Mouse (Mus musculus): ENCODE data around the gene Yipf3. TPM values are rescaled to one million over a fixed set of nuclear protein-coding genes. Genes with fewer than 3 reads are reported as not detected.

Yipf3 gene
- polyA plus RNA-seq, 1 experiment from 2014 or later, result 90.8 TPM

- Histone ChIP-seq H3K36me3 (ENCODE audit: control insufficient read depth, insufficient read depth, low read length) (peaks cover 82% of the 10 kb centered on the region), H3K4me1 (ENCODE audit: control insufficient read depth in 2 of 2, insufficient read depth in 2 of 2, low read length in 2 of 2) (peaks cover 13 to 17% of the 10 kb centered on the region in 2 experiments; a peak in 3 of 4 replicates), H3K4me2 (ENCODE audit: low read length) (no peak overlapping the region), H3K9ac (ENCODE audit: low read length) (no peak overlapping the region; the same call in 1 of the 2 replicates), H3K9me3 (ENCODE audit: control insufficient read depth, low read length) (no peaks in the 10 kb centered on the region), H3K27me3 (ENCODE audit: control insufficient read depth, insufficient read depth, low read length) (no peaks in the 10 kb centered on the region), H3K27ac (replicated peaks in 1 of 2; ENCODE audit: control insufficient read depth in 1 of 2, insufficient read depth in 1 of 2, low read depth in 2 of 2, low read length in 2 of 2) (no peak overlapping the region), H3K4me3 (ENCODE audit: control insufficient read depth in 1 of 2, insufficient read depth in 1 of 2, low read depth in 1 of 2, low read length in 2 of 2) (no peak overlapping the region)
- no peak for ATAC-seq (ENCODE audit: insufficient number of reproducible peaks, insufficient read depth, low FRiP score, low read depth)
- 78% methylated on average over 7 of the region's 7 CpGs for WGBS
Measured at GRCm38 (mm10) chr17:46267511-46267910, 19.6 kb downstream of the Yipf3 start.

GRCm38 (mm10) chr17:46268026-46268720, 20.3 kb downstream of the Yipf3 start:
- Histone ChIP-seq H3K9ac (ENCODE audit: low read length) (no peak overlapping the region; the same call in 1 of the 2 replicates), H3K4me1 (ENCODE audit: control insufficient read depth in 2 of 2, insufficient read depth in 2 of 2, low read length in 2 of 2) (peaks cover 15 to 23% of the 10 kb centered on the region in 2 experiments; a peak in 3 of 4 replicates), H3K36me3 (ENCODE audit: control insufficient read depth, insufficient read depth, low read length) (peaks cover 77% of the 10 kb centered on the region)

GRCm38 (mm10) chr17:46269771-46270534, 22.1 kb downstream of the Yipf3 start:
- H3K4me2 ChIP-seq (ENCODE audit: low read length), result no peak overlapping the region
- ATAC-seq (ENCODE audit: insufficient number of reproducible peaks, insufficient read depth, low FRiP score, low read depth), result no peak; the same call in 1 of the 2 replicates
- H3K36me3 ChIP-seq (ENCODE audit: control insufficient read depth, insufficient read depth, low read length), result peaks cover 69% of the 10 kb centered on the region
- H3K27me3 ChIP-seq (ENCODE audit: control insufficient read depth, insufficient read depth, low read length), result no peaks in the 10 kb centered on the region
- 81% methylated on average over 19 of the region's 19 CpGs for WGBS
- peaks cover 24 to 39% of the 10 kb centered on the region in 2 experiments for H3K4me1 ChIP-seq (ENCODE audit: control insufficient read depth in 2 of 2, insufficient read depth in 2 of 2, low read length in 2 of 2)
- no peak overlapping the region for H3K27ac ChIP-seq (replicated peaks in 1 of 2; ENCODE audit: control insufficient read depth in 1 of 2, insufficient read depth in 1 of 2, low read depth in 2 of 2, low read length in 2 of 2)
- H3K9me3 ChIP-seq (ENCODE audit: control insufficient read depth, low read length), result no peaks in the 10 kb centered on the region
- H3K4me3 ChIP-seq (ENCODE audit: control insufficient read depth in 1 of 2, insufficient read depth in 1 of 2, low read depth in 1 of 2, low read length in 2 of 2), result no peak overlapping the region
- H3K9ac ChIP-seq (ENCODE audit: low read length), result 0 out of 2 replicates have a peak overlapping the region, but pooled peaks have one; percentile 12

More at GRCm38 (mm10) chr17:46268026-46268720, 20.3 kb downstream of the Yipf3 start:
- Histone ChIP-seq H3K4me3 (ENCODE audit: control insufficient read depth in 1 of 2, insufficient read depth in 1 of 2, low read depth in 1 of 2, low read length in 2 of 2) (no peak overlapping the region), H3K27ac (replicated peaks in 1 of 2; ENCODE audit: control insufficient read depth in 1 of 2, insufficient read depth in 1 of 2, low read depth in 2 of 2, low read length in 2 of 2) (no peak overlapping the region), H3K9me3 (ENCODE audit: control insufficient read depth, low read length) (no peaks in the 10 kb centered on the region), H3K27me3 (ENCODE audit: control insufficient read depth, insufficient read depth, low read length) (no peaks in the 10 kb centered on the region), H3K4me2 (ENCODE audit: low read length) (no peak overlapping the region)
- WGBS, result 62% methylated on average over 10 of the region's 10 CpGs
- no peak for ATAC-seq (ENCODE audit: insufficient number of reproducible peaks, insufficient read depth, low FRiP score, low read depth)

GRCm38 (mm10) chr17:46272058-46272457, 24.2 kb downstream of the Yipf3 start:
- Histone ChIP-seq H3K27me3 (ENCODE audit: control insufficient read depth, insufficient read depth, low read length) (no peaks in the 10 kb centered on the region), H3K36me3 (ENCODE audit: control insufficient read depth, insufficient read depth, low read length) (peaks cover 55% of the 10 kb centered on the region), H3K27ac (replicated peaks in 1 of 2; ENCODE audit: control insufficient read depth in 1 of 2, insufficient read depth in 1 of 2, low read depth in 2 of 2, low read length in 2 of 2) (no peak overlapping the region), H3K4me2 (ENCODE audit: low read length) (no peak overlapping the region), H3K4me1 (ENCODE audit: control insufficient read depth in 2 of 2, insufficient read depth in 2 of 2, low read length in 2 of 2) (peaks cover 26 to 31% of the 10 kb centered on the region in 2 experiments), H3K4me3 (ENCODE audit: control insufficient read depth in 1 of 2, insufficient read depth in 1 of 2, low read depth in 1 of 2, low read length in 2 of 2) (no peak overlapping the region), H3K9me3 (ENCODE audit: control insufficient read depth, low read length) (no peaks in the 10 kb centered on the region), H3K9ac (ENCODE audit: low read length) (no peak overlapping the region)
- ATAC-seq (ENCODE audit: insufficient number of reproducible peaks, insufficient read depth, low FRiP score, low read depth), result no peak
- WGBS, result 78% methylated on average over 2 of the region's 2 CpGs

- H3K36me3 ChIP-seq (ENCODE audit: control insufficient read depth, insufficient read depth, low read length), result peaks cover 57% of the 10 kb centered on the region
- WGBS, result 73% methylated on average over 5 of the region's 5 CpGs
Measured at GRCm38 (mm10) chr17:46272675-46273074, 24.8 kb downstream of the Yipf3 start.

GRCm38 (mm10) chr17:46273803-46274236, 25.9 kb downstream of the Yipf3 start:
- H3K27ac ChIP-seq (replicated peaks in 1 of 2; ENCODE audit: control insufficient read depth in 1 of 2, insufficient read depth in 1 of 2, low read depth in 2 of 2, low read length in 2 of 2), result peak overlapping the region; percentile 46 to 75
- no peak overlapping the region for H3K9ac ChIP-seq (ENCODE audit: low read length)
- H3K9me3 ChIP-seq (ENCODE audit: control insufficient read depth, low read length), result no peaks in the 10 kb centered on the region
- no peaks in the 10 kb centered on the region for H3K27me3 ChIP-seq (ENCODE audit: control insufficient read depth, insufficient read depth, low read length)
- WGBS, result 19% methylated on average over 1 of the region's 1 CpGs
- 0 out of 2 replicates have a peak, but pooled peaks have one; percentile 8 for ATAC-seq (ENCODE audit: insufficient number of reproducible peaks, insufficient read depth, low FRiP score, low read depth)
- H3K4me3 ChIP-seq (ENCODE audit: control insufficient read depth in 1 of 2, insufficient read depth in 1 of 2, low read depth in 1 of 2, low read length in 2 of 2), result no peak overlapping the region
- peaks cover 61% of the 10 kb centered on the region for H3K36me3 ChIP-seq (ENCODE audit: control insufficient read depth, insufficient read depth, low read length)
- 0 out of 2 replicates have a peak overlapping the region, but pooled peaks have one; percentile 3 for H3K4me2 ChIP-seq (ENCODE audit: low read length)
- H3K4me1 ChIP-seq (ENCODE audit: control insufficient read depth in 2 of 2, insufficient read depth in 2 of 2, low read length in 2 of 2), result peaks cover 30 to 43% of the 10 kb centered on the region in 2 experiments

More at GRCm38 (mm10) chr17:46272675-46273074, 24.8 kb downstream of the Yipf3 start:
- Histone ChIP-seq H3K4me1 (ENCODE audit: control insufficient read depth in 2 of 2, insufficient read depth in 2 of 2, low read length in 2 of 2) (peaks cover 26 to 37% of the 10 kb centered on the region in 2 experiments), H3K27ac (replicated peaks in 1 of 2; ENCODE audit: control insufficient read depth in 1 of 2, insufficient read depth in 1 of 2, low read depth in 2 of 2, low read length in 2 of 2) (no peak overlapping the region), H3K9ac (ENCODE audit: low read length) (no peak overlapping the region), H3K9me3 (ENCODE audit: control insufficient read depth, low read length) (no peaks in the 10 kb centered on the region), H3K4me3 (ENCODE audit: control insufficient read depth in 1 of 2, insufficient read depth in 1 of 2, low read depth in 1 of 2, low read length in 2 of 2) (no peak overlapping the region), H3K27me3 (ENCODE audit: control insufficient read depth, insufficient read depth, low read length) (no peaks in the 10 kb centered on the region), H3K4me2 (ENCODE audit: low read length) (no peak overlapping the region)
- no peak for ATAC-seq (ENCODE audit: insufficient number of reproducible peaks, insufficient read depth, low FRiP score, low read depth)

GRCm38 (mm10) chr17:46274465-46274864, 26.6 kb downstream of the Yipf3 start:
- H3K27me3 ChIP-seq (ENCODE audit: control insufficient read depth, insufficient read depth, low read length), result no peaks in the 10 kb centered on the region
- no peaks in the 10 kb centered on the region for H3K9me3 ChIP-seq (ENCODE audit: control insufficient read depth, low read length)
- H3K4me1 ChIP-seq (ENCODE audit: control insufficient read depth in 2 of 2, insufficient read depth in 2 of 2, low read length in 2 of 2), result peaks cover 28 to 43% of the 10 kb centered on the region in 2 experiments
- peaks cover 63% of the 10 kb centered on the region for H3K36me3 ChIP-seq (ENCODE audit: control insufficient read depth, insufficient read depth, low read length)
- H3K4me3 ChIP-seq (ENCODE audit: control insufficient read depth in 1 of 2, insufficient read depth in 1 of 2, low read depth in 1 of 2, low read length in 2 of 2), result no peak overlapping the region
- no peak for ATAC-seq (ENCODE audit: insufficient number of reproducible peaks, insufficient read depth, low FRiP score, low read depth)
- H3K4me2 ChIP-seq (ENCODE audit: low read length), result no peak overlapping the region
- H3K27ac ChIP-seq (replicated peaks in 1 of 2; ENCODE audit: control insufficient read depth in 1 of 2, insufficient read depth in 1 of 2, low read depth in 2 of 2, low read length in 2 of 2), result peak overlapping the region; percentile 46 to 75; a peak in 2 of 4 replicates
- H3K9ac ChIP-seq (ENCODE audit: low read length), result peak overlapping the region; percentile 40; the same call in 1 of the 2 replicates
- 71% methylated on average over 6 of the region's 6 CpGs for WGBS
